Mouse (Mus musculus) adrenal gland, adult 8-10 months (tissue): ENCODE data around the gene Itgav. TPM values are rescaled to one million over a fixed set of nuclear protein-coding genes. Genes with fewer than 3 reads are reported as not detected.
"Not testable (repeated sequence)": the region's sequence is repeated elsewhere in the genome, so short reads cannot be mapped to it uniquely, and the experiment has no call there.

Experiments used
- DNase-seq: peaks from one replicate; pipeline ENCODE4 v3.0.0; 2022
- total RNA-seq, 4 experiments: library from RNA; stranded (reverse); gene quantifications; 2 replicates each; pipeline ENCODE4 v1.2.4; 2022

The Itgav gene
- total RNA-seq, 4 experiments from 2014 or later = 115 to 144 (median 126) TPM

DNA sequence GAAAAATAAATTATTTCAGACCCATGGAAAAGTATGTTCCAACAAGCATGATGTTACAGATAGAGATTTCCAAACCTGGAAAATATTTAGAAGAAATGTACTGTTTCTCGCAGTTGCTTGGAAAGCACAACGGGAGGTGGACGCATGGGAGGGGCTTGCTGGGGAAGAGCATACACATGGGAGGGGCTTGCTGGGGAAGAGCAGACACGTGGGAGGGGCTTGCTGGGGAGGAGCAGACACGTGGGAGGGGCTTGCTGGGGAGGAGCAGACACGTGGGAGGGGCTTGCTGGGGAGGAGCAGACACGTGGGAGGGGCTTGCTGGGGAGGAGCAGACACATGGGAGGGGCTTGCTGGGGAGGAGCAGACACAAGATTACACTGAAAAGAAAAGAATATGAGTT, 10.9 kb upstream of the Itgav start:
- not testable (repeated sequence) for DNase-seq

GRCm38 (mm10) chr2:83713946-83714345, 10.3 kb upstream of the Itgav start:
- no peak for DNase-seq

GRCm38 (mm10) chr2:83714783-83715182, 9.4 kb upstream of the Itgav start:
- peak; percentile 92 for DNase-seq

GRCm38 (mm10) chr2:83718341-83718740, 5.9 kb upstream of the Itgav start:
- no peak for DNase-seq

DNA sequence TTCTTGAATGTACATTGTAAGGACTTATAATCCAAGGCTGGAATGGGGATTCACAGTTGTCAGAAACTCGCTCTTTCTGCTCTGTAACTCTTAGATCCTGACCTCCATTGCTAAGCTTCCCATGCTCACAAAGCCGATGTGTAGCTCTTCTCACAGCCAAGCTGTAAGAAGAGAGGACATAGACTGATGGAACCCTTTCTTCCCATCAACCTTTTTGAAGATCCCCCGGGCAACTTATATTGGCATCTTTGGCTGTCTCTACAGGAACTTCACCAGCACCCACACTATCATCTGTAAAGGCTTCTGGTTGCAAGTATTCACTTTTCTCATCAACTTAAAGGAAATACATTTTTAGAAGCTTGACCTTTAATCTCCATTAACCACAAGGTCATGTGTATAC, 2.6 kb upstream of the Itgav start:
- DNase-seq = no peak

GRCm38 (mm10) chr2:83722936-83723335, 1.3 kb upstream of the Itgav start:
- DNase-seq = no peak

- no peak for DNase-seq
Measured at GRCm38 (mm10) chr2:83723346-83723745, 851 bp upstream of the Itgav start.

GRCm38 (mm10) chr2:83724827-83725730, 882 bp downstream of the Itgav start:
- DNase-seq = peak; percentile 57

DNA sequence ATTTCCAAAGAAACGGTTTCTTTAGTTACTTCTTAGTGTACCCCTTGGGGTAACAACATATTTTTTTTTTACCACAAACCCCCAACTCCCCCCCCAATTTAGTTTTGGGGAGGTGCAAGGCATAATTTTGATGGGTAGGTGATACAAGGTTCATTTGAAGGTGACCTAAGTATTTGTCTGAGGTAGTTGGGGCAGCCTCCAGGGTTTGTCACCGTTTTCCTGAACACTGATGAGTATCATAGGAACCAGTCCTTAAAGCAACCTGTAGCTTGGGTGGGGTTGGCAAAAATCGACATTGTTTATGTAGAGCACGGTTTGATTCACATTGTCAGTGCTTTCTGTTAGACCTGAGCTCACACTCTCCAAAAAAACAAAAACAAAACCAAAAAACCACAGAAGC, 1.6 kb downstream of the Itgav start:
- DNase-seq = no peak

DNA sequence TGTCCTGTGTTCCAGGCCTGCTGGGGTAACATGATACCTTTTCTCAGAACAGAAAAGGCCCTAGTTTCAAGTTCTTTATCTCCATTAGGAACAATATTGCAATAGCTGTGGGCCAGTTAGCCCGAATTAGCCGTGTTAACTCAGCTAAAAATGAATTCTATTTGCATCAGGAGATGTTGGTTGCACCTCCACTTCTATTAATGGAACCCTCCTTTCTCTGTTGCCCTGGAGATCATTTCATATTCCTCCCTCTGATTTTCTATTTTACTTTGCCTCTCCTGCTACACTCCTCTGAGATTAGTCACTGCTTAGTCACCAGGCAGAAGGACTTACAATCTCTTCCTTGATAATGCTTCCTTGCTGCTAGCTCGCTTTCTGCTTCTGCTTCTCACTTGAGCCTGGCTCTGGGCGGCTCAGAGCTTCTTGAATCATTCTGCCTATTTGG, 4.1 kb downstream of the Itgav start:
- no peak for DNase-seq

- DNase-seq = peak; percentile 84
Measured at GRCm38 (mm10) chr2:83729339-83729738, 5.1 kb downstream of the Itgav start.

DNA sequence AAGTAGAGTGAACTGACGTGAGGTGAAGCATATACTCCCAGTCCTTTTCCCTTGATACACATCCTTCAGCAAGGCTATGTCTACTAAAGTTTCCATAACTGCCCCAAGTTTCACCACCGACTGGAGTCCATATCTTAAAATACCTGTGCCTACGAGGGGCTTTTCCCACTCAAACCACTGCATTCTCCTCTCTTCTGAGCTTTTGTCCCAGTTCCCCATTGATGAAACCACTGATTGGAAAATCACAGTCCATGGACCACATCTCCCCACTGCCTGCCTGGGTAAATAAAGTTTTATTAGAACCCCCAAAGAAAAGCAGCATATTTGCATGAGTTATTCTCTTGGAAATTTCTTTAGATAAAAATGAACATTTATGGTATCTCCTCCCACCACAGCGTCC, 8.7 kb downstream of the Itgav start:
- DNase-seq = no peak

- no peak for DNase-seq
Measured at GRCm38 (mm10) chr2:83733981-83734393, 9.8 kb downstream of the Itgav start.

DNA sequence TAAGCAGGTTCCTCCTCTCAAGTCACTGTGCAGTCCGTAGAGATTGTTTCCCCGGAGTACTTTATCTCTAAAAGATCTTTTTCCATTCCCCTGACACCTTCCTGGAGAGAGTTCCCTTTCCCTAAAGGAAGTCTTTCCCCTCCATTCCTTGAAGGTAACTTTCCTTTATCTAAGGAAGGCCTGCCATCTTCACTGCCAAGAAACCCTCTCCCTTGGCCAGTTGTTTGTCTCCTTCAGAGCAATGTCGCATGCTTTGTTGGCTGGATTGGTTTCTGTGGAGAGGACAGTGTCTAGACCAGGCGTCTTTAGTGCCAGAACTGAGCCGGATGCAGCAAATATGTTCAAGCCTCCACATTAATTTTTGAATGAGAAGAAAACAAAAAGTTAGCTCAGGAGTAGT, 11.1 kb downstream of the Itgav start:
- DNase-seq = no peak

GRCm38 (mm10) chr2:83736836-83737235, 12.6 kb downstream of the Itgav start:
- no peak for DNase-seq

DNA sequence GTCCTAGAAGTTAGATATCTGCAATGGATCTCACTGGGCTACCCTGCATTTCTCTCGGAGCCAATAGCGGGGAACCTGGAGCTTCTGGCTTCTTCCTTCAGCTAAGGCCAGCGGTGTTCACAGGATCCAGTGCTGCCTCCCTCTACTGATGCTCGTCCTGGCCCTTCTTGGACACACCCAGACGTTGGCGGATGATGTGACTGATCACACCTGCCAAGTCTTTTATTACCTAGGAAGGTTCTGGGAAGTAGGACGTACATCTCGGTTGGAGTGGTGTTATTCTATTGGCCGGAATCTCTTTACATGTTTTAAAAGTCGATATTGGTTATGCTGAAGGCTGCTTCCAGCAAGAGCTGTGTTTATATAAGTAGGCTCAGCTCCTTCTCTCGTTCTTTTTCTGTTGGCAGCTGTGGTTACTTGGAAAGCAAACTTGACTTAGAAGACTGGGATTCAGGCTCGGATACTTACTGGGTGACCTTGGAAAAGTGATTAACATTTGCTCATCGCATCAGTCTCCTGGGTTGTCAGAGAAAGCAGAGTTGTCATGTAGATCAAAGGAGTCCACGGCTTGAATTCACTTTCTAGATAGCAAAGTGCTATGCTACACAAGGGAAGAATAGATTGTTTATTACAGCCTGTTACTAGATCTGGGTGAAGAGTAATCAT, 14.5 kb downstream of the Itgav start:
- no peak for DNase-seq

DNA sequence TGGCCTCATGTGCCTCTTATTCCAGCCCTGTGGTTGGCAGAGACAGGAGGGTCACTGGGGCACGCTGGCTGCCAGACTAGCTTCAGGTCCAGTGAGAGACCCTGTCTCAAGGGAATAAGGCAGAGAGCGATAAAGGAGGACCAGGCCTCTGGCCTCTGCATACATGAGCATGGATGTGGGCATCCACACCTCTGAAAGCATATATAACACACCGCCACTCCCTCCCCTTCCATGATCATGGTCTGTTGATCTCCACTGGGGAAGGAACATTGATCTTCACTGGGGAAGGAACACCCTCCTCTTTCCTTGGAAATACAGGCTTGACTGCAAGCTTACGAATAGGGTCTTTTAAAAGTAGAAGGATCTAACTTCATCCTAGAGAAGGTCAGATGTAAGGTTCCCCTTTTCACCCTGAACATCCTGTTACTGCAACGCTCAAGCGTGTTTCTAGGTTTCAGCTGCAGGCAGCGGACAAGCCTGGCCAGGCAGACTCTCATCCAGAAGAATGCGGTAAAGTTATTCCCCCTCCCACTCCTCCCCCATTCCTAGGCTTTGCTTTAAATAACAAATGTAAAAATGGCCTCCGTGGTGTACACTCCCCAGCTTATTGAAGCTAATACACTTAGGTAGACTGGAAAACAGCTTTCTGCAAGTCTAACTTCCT, 15.4 kb downstream of the Itgav start:
- DNase-seq = no peak

DNA sequence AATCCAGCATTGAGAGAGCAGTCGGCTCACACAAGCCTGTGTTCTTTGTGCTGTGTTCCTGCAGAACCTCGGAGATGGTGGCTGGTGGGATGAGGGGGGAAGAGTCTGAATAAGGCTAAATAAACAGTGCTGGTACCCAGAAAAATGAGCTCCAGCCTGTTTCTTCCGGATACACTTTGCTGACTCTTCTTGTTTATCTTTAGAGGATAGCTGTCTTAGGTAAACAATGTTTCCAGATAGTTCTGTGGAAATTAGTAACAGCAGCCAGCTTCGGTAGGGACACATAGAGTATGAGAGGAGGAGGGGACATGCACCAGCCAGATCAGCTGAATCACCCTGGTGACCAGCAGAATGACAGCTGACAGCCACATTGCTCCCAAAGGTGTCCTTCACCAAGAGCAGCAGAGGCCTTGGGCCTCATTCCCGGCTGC, 16.4 kb downstream of the Itgav start:
- DNase-seq = peak; percentile 71

- DNase-seq = no peak
Measured at GRCm38 (mm10) chr2:83742210-83742609, 18.0 kb downstream of the Itgav start.

DNA sequence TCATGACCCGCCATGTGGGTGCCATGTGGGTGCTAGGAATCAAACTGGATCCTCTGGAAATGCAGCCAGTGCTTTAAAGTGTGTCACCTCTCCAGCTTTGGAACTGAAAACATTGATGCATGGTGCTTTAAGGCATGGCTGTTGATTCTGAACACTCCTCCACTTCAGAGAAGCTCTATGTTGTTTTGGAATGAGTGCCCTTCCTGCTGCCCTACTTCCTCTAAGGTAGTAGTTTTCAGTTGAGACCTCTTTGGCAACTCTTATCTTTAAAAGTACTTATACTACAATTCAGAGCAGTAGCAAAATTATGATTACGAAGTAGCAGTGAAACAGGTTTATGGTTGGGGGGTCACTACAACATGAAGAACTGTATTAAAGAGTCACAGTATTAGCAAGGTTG, 18.6 kb downstream of the Itgav start:
- DNase-seq = no peak

DNA sequence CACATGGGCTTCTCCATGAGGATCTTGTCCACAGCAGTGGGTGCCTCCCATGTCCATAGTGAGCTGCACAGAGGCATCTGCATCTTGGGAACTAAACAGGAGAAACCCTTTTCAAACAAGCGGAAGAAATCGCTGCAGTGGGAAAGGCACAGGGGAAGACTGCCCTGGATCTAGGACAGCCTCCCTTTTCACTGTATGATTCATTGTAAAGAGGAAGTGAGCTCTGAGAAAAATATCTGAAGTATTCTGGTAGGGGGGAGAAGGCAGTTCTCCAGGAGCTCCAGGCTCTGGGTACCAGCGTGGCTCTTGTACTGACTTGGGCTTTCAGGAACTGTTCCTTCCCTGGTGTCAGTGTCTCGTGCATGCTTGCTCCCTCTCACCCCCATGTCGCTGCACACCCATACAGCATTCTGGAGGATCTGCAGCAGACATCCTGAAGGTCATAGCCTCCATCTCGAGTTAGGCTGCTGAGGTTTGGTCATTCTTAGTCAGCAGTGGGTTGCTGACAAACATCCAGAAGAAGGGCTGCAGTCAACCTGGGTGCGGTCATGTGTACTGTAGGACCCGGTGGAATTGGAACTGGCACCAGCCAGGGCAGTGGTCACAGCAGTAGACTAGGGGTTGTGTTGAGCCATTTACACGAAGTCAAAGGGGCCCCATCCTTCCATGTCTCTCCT, 20.2 kb downstream of the Itgav start:
- DNase-seq = no peak

DNA sequence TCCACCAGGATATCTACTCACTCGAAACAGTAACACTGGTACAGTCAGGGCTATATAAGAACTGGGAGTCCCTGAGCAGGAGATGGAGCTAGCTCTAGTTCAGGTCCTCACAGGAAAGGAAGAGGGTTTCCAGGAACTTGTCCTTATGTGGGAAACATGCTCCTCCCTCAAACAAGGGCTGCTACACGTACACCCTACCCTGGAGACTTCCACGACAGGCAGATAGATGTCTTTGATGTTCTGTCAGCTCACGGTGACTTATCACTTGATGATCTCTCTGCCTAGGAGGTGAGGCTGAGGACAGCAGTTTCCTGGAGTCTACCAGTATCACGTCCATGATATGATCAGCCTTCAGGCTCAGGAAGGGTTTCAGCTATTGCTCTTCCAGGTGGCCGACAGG, 21.1 kb downstream of the Itgav start:
- no peak for DNase-seq
